Mouse (Mus musculus) hindbrain, embryonic 11.5 days (tissue): ENCODE data around the gene Ubac1. TPM values are rescaled to one million over a fixed set of nuclear protein-coding genes. Genes with fewer than 3 reads are reported as not detected.

ENCODE experiments used
- ATAC-seq: fragments of 200-750 bp; cut with Nextera tagmentation; 2 replicates; pipeline ENCODE4 v1.8.0; 2017; ENCODE audit warnings: mild to moderate bottlenecking, moderate TSS enrichment, moderate library complexity; ENCODE audit not compliant: low FRiP score
- DNase-seq: peaks from one replicate; pipeline ENCODE4 v3.0.0-alpha.2; 2015; ENCODE audit warnings: low spot score
- H3K27ac ChIP-seq: fragments of 300-500 bp; sonication (generic); 2 replicates; pipeline ENCODE4 v1.5.1; 2014; ENCODE audit warnings: mild to moderate bottlenecking, low read depth, low read length
- H3K27me3 ChIP-seq: fragments of 300-500 bp; sonication (generic); 2 replicates; pipeline ENCODE4 v1.6.1; 2014; ENCODE audit warnings: mild to moderate bottlenecking, low read length, moderate library complexity, mixed read lengths; ENCODE audit not compliant: control insufficient read depth, insufficient read depth
- H3K36me3 ChIP-seq: fragments of 300-500 bp; sonication (generic); 2 replicates; pipeline ENCODE4 v1.6.1; 2014; ENCODE audit warnings: mild to moderate bottlenecking, low read length, moderate library complexity, mixed read lengths; ENCODE audit not compliant: control insufficient read depth, insufficient read depth
- H3K4me1 ChIP-seq: fragments of 300-500 bp; sonication (generic); replicated peaks from 2 replicates; pipeline ENCODE4 v1.6.1; 2014; ENCODE audit warnings: low read length, mixed read lengths; ENCODE audit not compliant: control insufficient read depth, insufficient read depth
- H3K4me2 ChIP-seq: fragments of 300-500 bp; sonication (generic); replicated peaks from 2 replicates; pipeline ENCODE4 v1.6.1; 2014; ENCODE audit warnings: mild to moderate bottlenecking, low read depth, low read length
- H3K4me3 ChIP-seq: fragments of 300-500 bp; sonication (generic); 2 replicates; pipeline ENCODE4 v1.5.1; 2014; ENCODE audit warnings: low read depth, low read length
- H3K9ac ChIP-seq: fragments of 300-500 bp; sonication (generic); 2 replicates; pipeline ENCODE4 v1.6.1; 2014; ENCODE audit warnings: low read depth, low read length
- H3K9me3 ChIP-seq: fragments of 300-500 bp; sonication (generic); 2 replicates; pipeline ENCODE4 v1.6.1; 2016; ENCODE audit warnings: low read length; ENCODE audit not compliant: control insufficient read depth
- WGBS: fragments of 180-500 bp; shearing (Covaris S2); extraction: QIAGEN DNeasy Blood & Tissue Kit; methylation state at CpG from one replicate; pipeline ENCODE4 v1.1.7; 2014; 5-methylcytosine and 5-hydroxymethylcytosine counted together
- polyA plus RNA-seq: library from polyadenylated mRNA; unstranded; fragments of >200 nt; fragmentation: Nextera tagmentation; extraction: Ambion mirVana; gene quantifications from 2 replicates; pipeline ENCODE4 v1.2.1, GENCODE M21; 2014

Gene Ubac1
- polyA plus RNA-seq, 1 experiment from 2014 or later, result 106 TPM

- no peak for ATAC-seq
- no peak for DNase-seq
- H3K9ac ChIP-seq, result no peak overlapping the region
- H3K4me1 ChIP-seq, result no peaks in the 10 kb centered on the region
- H3K4me3 ChIP-seq, result no peak overlapping the region
- no peak overlapping the region for H3K4me2 ChIP-seq
- WGBS, result 94% methylated on average over 2 of the region's 2 CpGs
- no peaks in the 10 kb centered on the region for H3K9me3 ChIP-seq
- peaks cover 3% of the 10 kb centered on the region; the same call in 1 of the 2 replicates for H3K36me3 ChIP-seq
- no peaks in the 10 kb centered on the region for H3K27me3 ChIP-seq
- H3K27ac ChIP-seq, result no peak overlapping the region
These were observed 51.1 kb downstream of the Ubac1 start for GRCm38 (mm10) chr2:25970426-25970825.

GRCm38 (mm10) chr2:25969319-25969718, 52.2 kb downstream of the Ubac1 start:
- peaks cover 3% of the 10 kb centered on the region; the same call in 1 of the 2 replicates for H3K36me3 ChIP-seq
- ATAC-seq (no peak), DNase-seq (no peak)
- no peaks in the 10 kb centered on the region for H3K27me3 ChIP-seq
- H3K27ac ChIP-seq, result no peak overlapping the region
- no peak overlapping the region for H3K9ac ChIP-seq
- H3K4me1 ChIP-seq, result no peaks in the 10 kb centered on the region
- no peak overlapping the region for H3K4me2 ChIP-seq
- H3K9me3 ChIP-seq, result no peaks in the 10 kb centered on the region
- 89% methylated on average over 4 of the region's 4 CpGs for WGBS
- H3K4me3 ChIP-seq, result no peak overlapping the region

GRCm38 (mm10) chr2:25949291-25949690, 72.3 kb downstream of the Ubac1 start:
- H3K36me3 ChIP-seq, result peaks cover 6% of the 10 kb centered on the region
- ATAC-seq (no peak), DNase-seq (no peak)
- H3K9ac ChIP-seq, result no peak overlapping the region
- no peaks in the 10 kb centered on the region for H3K9me3 ChIP-seq
- no peak overlapping the region for H3K4me2 ChIP-seq
- WGBS, result 89% methylated on average over 3 of the region's 3 CpGs
- H3K4me3 ChIP-seq, result no peak overlapping the region
- no peaks in the 10 kb centered on the region for H3K27me3 ChIP-seq
- H3K27ac ChIP-seq, result no peak overlapping the region
- no peaks in the 10 kb centered on the region for H3K4me1 ChIP-seq

Other genes starting within 250 kb of the Ubac1 start
- not detected in 2 replicates for gene Lcn11, start 244.7 kb downstream of the Ubac1 start, polyA plus RNA-seq
- gene Gm13539, start 239.5 kb downstream of the Ubac1 start, polyA plus RNA-seq, result not detected in 2 replicates
- not detected in 2 replicates for gene Glt6d1, start 205.9 kb downstream of the Ubac1 start, polyA plus RNA-seq
- not detected in 2 replicates for gene Lcn9, start 198.6 kb downstream of the Ubac1 start, polyA plus RNA-seq
- not detected in 2 replicates for gene Sohlh1, start 174.5 kb downstream of the Ubac1 start, polyA plus RNA-seq
- gene Kcnt1, start 158.0 kb downstream of the Ubac1 start, polyA plus RNA-seq, result 0.64 and 0.86 TPM in 2 replicates
- gene Camsap1, start 38.5 kb downstream of the Ubac1 start, polyA plus RNA-seq, result 34.9 and 50.4 TPM in 2 replicates
- gene Nacc2, start 101.5 kb upstream of the Ubac1 start, polyA plus RNA-seq, result 5.7 and 7.2 TPM in 2 replicates
- gene Lhx3, start 186.5 kb upstream of the Ubac1 start, polyA plus RNA-seq, result 6.1 and 7.4 TPM in 2 replicates
- 15.8 and 16.7 TPM in 2 replicates for gene Qsox2, start 215.8 kb upstream of the Ubac1 start, polyA plus RNA-seq